Comparison of ENCODE assay signal across 8 mouse cellular contexts in the genomic region with DNA sequence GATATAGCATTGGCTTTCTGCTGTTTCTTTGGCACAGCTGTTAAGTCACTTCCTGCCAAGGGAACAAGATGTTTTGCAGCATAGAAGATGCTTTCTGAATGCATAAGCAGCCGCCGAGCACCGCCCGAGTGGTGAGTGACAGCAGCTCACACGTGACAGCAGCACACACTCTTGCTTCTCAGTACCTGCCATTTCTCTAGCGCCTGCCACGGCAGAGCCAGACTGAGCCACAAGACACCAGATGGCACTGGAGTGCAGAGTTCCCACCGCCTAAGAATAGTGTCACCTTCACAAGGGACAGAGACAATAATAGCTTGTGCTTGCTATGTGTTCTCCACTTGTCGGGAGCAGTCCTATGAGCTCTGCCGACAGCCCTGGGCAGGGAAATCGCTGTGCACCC. TPM values are rescaled to one million over a fixed set of nuclear protein-coding genes. Genes with fewer than 3 reads are reported as not detected.
A peak's percentile ranks its signal among the peaks of the same experiment; 100 is the strongest.
DNase-seq lines count a peak whose midpoint lies in the region; ATAC-seq lines count a peak whose summit lies in the region.

No protein-coding gene starts in this region.

- no peaks in the 10 kb centered on the region for H3K36me3 ChIP-seq in neural tube, embryonic 11.5 days (ENCODE audit: control insufficient read depth, insufficient read depth, low read length)
- H3K36me3 ChIP-seq in embryonic facial prominence, embryonic 14.5 days (ENCODE audit: control insufficient read depth, insufficient read depth, low read length) = no peaks in the 10 kb centered on the region
- no peaks in the 10 kb centered on the region for H3K36me3 ChIP-seq in midbrain, embryonic 15.5 days (replicated peaks)

- intact Hi-C loops in heart, postnatal 36 days (cut with DNase I) = loop anchor here (1.0 to 5.0 kb wide), 2 partner anchors 74 to 97 kb away; a partner anchor contains a TSS

- no peak for DNase-seq in neural tube, embryonic 11.5 days (ENCODE audit: low spot score)
- DNase-seq in neural tube, embryonic 10.5 days (ENCODE audit: extremely low spot score, low spot score) = no peak
- no peak for DNase-seq in embryonic facial prominence, embryonic 14.5 days (ENCODE audit: low spot score)
- peak; percentile 14 to 27 for DNase-seq in heart, postnatal 36 days
- no peak for DNase-seq in urinary bladder, postnatal 4 days (ENCODE audit: low spot score in 2 of 2)
- DNase-seq in spleen, postnatal 4 days (ENCODE audit: low spot score in 2 of 2) = no peak
- no peak for DNase-seq in testis, postnatal 10 days (ENCODE audit: low spot score)

- H3K4me2 ChIP-seq in neural tube, embryonic 11.5 days (ENCODE audit: low read depth) = no peak overlapping the region
- H3K4me2 ChIP-seq in embryonic facial prominence, embryonic 14.5 days (ENCODE audit: low read depth, low read length) = no peak overlapping the region
- H3K4me2 ChIP-seq in midbrain, embryonic 15.5 days = no peak overlapping the region

- no peaks in the 10 kb centered on the region for H3K27me3 ChIP-seq in neural tube, embryonic 11.5 days (ENCODE audit: control insufficient read depth, insufficient read depth, low read length)
- no peaks in the 10 kb centered on the region for H3K27me3 ChIP-seq in embryonic facial prominence, embryonic 14.5 days (replicated peaks; ENCODE audit: control insufficient read depth, insufficient read depth, low read length)
- no peaks in the 10 kb centered on the region for H3K27me3 ChIP-seq in midbrain, embryonic 15.5 days (replicated peaks)

- H3K9ac ChIP-seq in neural tube, embryonic 11.5 days (ENCODE audit: low read length) = no peak overlapping the region
- H3K9ac ChIP-seq in embryonic facial prominence, embryonic 14.5 days (ENCODE audit: low read depth, low read length) = no peak overlapping the region
- no peak overlapping the region for H3K9ac ChIP-seq in midbrain, embryonic 15.5 days

- H3K4me3 ChIP-seq in neural tube, embryonic 11.5 days (ENCODE audit: low read depth, low read length) = no peak overlapping the region
- no peak overlapping the region for H3K4me3 ChIP-seq in embryonic facial prominence, embryonic 14.5 days (ENCODE audit: low read depth, low read length)
- no peak overlapping the region for H3K4me3 ChIP-seq in midbrain, embryonic 15.5 days

- ATAC-seq in neural tube, embryonic 11.5 days (ENCODE audit: insufficient read depth, low FRiP score, low TSS enrichment) = peak; percentile 60; the same call in 1 of the 2 replicates
- peak; percentile 53; the same call in 1 of the 2 replicates for ATAC-seq in embryonic facial prominence, embryonic 14.5 days (ENCODE audit: low read depth)
- ATAC-seq in midbrain, embryonic 15.5 days (replicated peaks) = peak; percentile 97

- 51% methylated on average over 11 of the region's 11 CpGs for WGBS in neural tube, embryonic 11.5 days
- WGBS in embryonic facial prominence, embryonic 14.5 days = 51% methylated on average over 11 of the region's 11 CpGs
- 26% methylated on average over 11 of the region's 11 CpGs for WGBS in midbrain, embryonic 15.5 days

- no peak overlapping the region for H3K27ac ChIP-seq in neural tube, embryonic 11.5 days (ENCODE audit: low read depth, low read length)
- H3K27ac ChIP-seq in embryonic facial prominence, embryonic 14.5 days (replicated peaks; ENCODE audit: low read depth, low read length) = no peak overlapping the region
- peak overlapping the region; percentile 48 for H3K27ac ChIP-seq in midbrain, embryonic 15.5 days

- no peaks in the 10 kb centered on the region for H3K9me3 ChIP-seq in neural tube, embryonic 11.5 days (ENCODE audit: control insufficient read depth, low read length)
- no peaks in the 10 kb centered on the region for H3K9me3 ChIP-seq in embryonic facial prominence, embryonic 14.5 days (ENCODE audit: control insufficient read depth, low read length)
- H3K9me3 ChIP-seq in midbrain, embryonic 15.5 days = no peaks in the 10 kb centered on the region

- no peaks in the 10 kb centered on the region for H3K4me1 ChIP-seq in neural tube, embryonic 11.5 days (ENCODE audit: control insufficient read depth, insufficient read depth, low read length)
- H3K4me1 ChIP-seq in embryonic facial prominence, embryonic 14.5 days (ENCODE audit: control insufficient read depth, insufficient read depth, low read length) = no peaks in the 10 kb centered on the region
- peaks cover 8% of the 10 kb centered on the region for H3K4me1 ChIP-seq in midbrain, embryonic 15.5 days

RNA-seq across cellular contexts. Expression of a gene that starts 23.9 kb away (rescaled TPM):
- polyA plus RNA-seq in neural tube, embryonic 11.5 days (2014; fragmentation: Nextera tagmentation; extraction: Ambion mirVana) = 0.05 and 0.58 TPM in 2 replicates
- 0.94 and 1.3 TPM in 2 replicates for polyA plus RNA-seq in embryonic facial prominence, embryonic 14.5 days (2014; fragmentation: Nextera tagmentation; extraction: Ambion mirVana)
- under 1 TPM; 0.11 to 0.33 TPM for total RNA-seq in heart, postnatal 36 days (2021)
- 8.8 and 9.1 TPM in 2 replicates for polyA plus RNA-seq in midbrain, embryonic 15.5 days (2015; fragmentation: Nextera tagmentation; extraction: Ambion mirVana)

RNA-seq across cellular contexts. Expression of a gene that starts 34.5 kb away (rescaled TPM):
- 2.6 and 3.6 TPM in 2 replicates for polyA plus RNA-seq in neural tube, embryonic 11.5 days (2014; fragmentation: Nextera tagmentation; extraction: Ambion mirVana)
- 4.8 and 4.9 TPM in 2 replicates for polyA plus RNA-seq in embryonic facial prominence, embryonic 14.5 days (2014; fragmentation: Nextera tagmentation; extraction: Ambion mirVana)
- total RNA-seq in heart, postnatal 36 days (2021) = 1 to 10 TPM; 1.5 to 2.0 TPM
- polyA plus RNA-seq in midbrain, embryonic 15.5 days (2015; fragmentation: Nextera tagmentation; extraction: Ambion mirVana) = 16.6 and 19.2 TPM in 2 replicates

Comparison
In these comparisons a context has a peak if more than half of its experiments do, and no peak if none do; other contexts are left out.
1. DNase-seq: peak in heart, postnatal 36 days (2 of 2); none in neural tube, embryonic 11.5 days (single experiment), neural tube, embryonic 10.5 days (single experiment), embryonic facial prominence, embryonic 14.5 days (single experiment), urinary bladder, postnatal 4 days (0 of 2), spleen, postnatal 4 days (0 of 2) and testis, postnatal 10 days (single experiment).
2. Peak in every context shown above with its lines, with median percentiles within 50 percentile points of each other: ATAC-seq.